Mouse (Mus musculus) lung, postnatal 10 days (tissue): ENCODE results near the gene Ryk.

Experiments
- DNase-seq: peaks from one replicate; pipeline ENCODE4 v3.0.0; 2021

Ryk gene

DNA sequence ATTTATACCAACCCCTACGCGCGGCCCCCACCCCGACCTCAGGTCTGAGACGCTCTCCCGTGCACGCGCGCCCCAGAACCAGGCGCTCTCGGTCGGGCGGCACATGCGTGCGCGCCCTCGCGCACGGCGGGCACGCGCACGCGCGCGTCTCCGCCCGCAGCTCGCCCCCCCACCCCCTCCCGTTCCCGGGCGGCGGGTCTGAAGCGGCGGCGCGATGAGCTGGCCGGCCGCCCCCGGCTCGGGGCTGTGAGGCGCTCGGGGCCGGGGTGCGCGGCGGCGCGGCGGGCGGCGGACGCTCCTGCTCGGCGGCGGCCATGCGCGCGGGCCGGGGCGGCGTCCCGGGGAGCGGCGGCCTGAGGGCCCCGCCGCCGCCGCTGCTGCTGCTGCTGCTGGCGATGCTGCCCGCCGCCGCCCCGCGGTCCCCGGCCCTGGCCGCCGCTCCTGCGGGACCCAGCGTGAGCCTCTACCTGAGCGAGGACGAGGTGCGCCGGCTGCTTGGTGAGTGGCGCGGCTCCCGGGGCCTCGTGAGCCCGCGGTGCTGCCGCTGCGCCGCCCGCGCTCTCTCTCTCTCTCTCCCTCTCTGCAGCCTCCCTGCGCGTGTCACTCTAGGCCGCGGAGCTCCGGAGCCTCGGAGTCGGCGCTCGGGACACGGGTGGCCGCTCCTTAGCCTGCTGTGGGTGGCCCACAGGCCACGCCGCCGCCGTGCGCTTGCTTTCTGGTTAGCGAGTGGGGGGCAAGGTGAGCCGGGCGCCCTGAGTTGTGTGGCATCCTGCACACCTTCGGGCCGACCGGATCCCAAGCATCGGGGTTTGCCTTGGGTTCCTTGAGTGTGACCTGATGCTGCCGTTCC is at the start of gene Ryk:
TSS of gene Ryk (plus strand) at position 176 of the 850 bp plus-strand sequence.
- DNase-seq: peak; percentile 81

DNA sequence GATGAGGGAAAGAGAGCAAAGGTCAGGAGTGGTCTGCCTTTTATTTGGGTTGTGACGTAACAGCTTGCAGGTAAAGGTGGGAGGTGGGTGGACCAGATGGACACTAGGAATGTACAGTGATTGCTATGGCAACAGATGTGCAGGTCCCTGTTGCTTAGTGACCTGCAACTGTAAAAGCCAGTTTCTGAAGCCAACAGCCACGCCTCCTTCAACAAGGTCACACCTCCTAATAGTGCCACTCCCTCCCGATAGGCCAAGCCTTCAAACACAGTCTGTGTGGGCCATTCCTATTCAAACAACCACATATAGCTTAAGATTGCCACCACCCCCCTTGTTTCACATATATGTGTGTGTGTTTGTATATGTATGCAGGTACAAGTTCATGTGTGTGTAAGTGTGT is 45.2 kb upstream of the Ryk start:
- DNase-seq: no peak

DNA sequence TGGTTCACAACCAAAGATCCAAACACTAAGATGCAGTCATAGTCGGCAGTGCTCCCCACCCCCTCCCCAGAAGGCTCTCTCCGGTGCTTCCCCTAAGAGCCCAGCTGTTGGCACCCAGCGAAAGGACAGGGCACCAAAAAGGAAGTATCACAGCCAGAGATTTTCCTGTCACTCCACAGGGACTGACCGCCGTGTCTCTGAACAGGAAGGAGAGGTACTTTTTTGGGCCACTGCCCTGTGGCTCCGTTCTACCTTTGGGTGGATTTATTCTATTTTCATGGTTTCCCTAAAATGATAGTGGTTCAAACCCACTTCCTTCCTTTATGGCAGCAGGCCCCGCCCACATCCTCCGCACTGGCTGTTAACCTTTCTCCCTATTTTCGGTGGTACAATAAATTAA is 42.9 kb upstream of the Ryk start:
- no peak for DNase-seq

DNA sequence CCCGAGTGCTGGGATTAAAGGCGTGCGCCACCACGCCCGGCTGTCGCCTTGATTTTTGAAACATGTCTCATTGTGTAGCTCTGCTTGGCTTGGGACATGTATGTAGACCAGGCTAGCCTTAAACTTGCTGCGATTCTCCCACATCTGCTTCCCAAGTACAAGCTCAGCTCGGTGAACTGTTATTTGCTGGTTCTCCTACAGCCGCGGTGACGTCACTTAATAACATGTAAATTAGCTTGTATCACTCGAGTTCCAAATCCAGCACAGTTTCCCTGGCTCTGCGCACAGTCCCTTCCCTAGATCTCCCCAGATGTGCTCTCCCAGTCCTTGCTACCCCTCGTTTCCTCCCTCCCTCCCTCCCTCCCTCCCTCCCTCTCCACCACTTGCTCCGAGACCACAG is 41.9 kb upstream of the Ryk start:
- no peak for DNase-seq

DNA sequence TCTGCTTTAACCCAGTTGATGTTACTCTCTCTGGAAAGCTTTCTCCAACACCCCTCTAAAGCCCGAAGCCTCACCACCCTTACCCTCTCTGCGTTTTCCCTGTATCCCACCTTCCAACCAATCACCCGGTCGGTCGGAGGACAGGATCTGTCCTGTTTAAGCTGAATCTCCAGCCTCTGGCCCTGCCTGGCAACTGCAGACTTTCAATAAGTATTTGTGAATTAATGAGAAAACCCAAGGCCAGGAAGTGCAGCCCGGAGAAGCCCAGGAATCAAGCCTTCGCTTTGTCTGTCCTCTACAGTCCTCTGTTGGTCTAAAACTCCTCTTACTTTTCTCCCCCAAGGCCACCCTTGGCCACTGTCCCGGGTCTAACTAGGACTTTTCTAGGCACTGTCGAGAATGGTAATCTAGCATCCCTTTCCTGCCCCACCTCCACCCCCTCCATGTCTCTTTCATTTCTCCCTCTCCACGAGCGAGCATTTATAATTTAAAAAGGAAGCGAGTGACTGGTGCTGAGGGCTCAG is 41.4 kb upstream of the Ryk start:
- no peak for DNase-seq

DNA sequence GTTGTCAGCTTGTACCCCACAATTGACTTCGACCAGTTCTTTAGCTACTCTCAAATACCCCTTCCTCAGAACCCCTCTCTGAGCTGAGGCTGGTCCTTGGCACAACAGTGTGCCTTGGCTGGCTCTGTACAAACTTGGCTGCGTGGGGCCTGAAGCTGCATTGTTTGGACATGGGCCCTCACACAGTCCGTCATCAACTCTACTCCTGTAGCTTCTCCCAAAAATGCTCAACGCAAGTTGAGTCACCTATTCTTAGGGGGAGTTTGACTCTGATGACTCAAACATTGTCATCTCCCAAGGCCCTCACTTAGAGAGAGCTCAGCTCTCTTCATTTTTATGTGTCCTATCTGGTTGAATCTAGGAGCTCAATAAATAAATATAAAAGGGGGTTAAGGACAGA is 36.3 kb upstream of the Ryk start:
- DNase-seq: no peak

DNA sequence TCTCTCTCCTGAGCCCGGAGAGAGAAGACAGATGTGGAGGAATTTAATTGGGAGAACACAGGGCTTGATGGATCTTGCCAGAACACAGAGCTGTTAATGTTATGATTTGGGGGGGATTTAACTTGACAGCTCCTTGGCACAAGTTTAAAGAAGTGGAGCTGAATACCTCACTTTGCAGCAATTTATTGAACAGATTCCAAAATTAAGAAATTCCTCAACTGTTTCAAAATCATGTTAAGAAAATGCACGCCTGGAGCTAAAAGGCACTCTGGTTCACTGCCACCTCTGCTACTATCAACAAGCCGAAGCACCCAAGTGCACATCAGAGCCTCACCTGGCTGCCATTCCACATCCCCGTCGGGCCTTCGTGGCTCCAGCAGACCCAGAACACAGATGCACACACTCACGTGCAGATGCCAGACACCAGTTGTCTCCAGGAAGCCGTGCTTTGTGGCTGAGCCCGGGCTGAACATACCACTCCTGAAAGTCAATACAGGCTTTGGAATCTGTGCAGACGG is 28.6 kb upstream of the Ryk start:
- peak; percentile 57 for DNase-seq

DNA sequence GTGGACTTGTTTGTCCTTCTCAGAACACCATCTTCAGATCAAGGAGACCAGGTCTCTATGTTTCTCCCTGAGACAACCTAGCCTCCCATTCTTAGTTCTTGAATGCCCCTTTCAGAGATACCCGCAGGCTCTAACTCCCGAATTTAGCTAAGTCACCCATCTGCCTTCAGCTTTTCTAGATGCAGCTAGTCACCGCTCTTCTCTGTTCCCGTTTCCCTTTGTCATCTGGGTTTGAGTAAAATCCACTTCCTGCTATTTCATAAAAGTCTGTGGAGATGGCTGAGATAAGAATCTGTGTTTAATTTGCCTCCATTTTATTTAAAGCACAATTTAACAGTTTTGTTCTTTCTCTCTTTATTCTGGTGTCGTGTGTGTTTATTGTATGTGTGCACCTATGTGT is 23.5 kb upstream of the Ryk start:
- no peak for DNase-seq

DNA sequence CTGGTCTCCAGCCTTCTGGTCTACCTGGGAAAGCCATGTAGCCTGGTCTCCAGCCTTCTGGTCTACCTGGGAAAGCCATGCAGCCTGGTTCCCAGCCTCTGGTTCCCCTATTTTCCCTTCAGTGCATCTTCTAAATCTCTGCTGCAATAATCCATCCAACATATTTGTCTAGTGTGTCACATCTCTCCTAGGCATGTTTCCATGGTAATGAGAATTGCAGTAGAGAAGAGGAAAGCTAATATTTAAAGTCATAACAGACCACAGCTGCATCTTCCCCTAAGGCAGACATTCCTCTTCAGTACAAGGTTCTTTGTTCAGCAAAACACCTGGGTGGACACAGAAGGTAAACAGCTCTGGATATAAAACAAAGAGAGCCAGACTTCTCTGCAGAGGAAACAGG is 16.5 kb upstream of the Ryk start:
- no peak for DNase-seq

DNA sequence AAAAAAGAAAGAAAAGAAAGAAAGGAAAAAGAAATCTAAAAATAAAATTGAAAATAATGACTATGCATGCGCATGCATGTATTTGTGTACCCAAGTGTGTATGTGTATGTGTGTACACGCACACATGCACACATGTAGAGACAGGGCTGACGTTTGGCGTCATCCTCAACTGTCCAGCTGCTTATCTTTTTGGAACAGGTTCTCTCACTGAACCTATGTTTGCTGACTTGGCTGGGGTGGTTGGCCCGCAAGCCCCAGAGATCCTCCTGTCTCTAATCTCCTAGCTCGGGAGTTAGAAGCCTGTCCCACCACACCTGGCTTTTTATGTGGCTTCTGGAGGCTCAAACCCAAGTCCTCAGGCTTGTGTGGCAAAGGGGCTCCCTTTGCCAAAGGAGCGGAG is 6.1 kb upstream of the Ryk start:
- no peak for DNase-seq

DNA sequence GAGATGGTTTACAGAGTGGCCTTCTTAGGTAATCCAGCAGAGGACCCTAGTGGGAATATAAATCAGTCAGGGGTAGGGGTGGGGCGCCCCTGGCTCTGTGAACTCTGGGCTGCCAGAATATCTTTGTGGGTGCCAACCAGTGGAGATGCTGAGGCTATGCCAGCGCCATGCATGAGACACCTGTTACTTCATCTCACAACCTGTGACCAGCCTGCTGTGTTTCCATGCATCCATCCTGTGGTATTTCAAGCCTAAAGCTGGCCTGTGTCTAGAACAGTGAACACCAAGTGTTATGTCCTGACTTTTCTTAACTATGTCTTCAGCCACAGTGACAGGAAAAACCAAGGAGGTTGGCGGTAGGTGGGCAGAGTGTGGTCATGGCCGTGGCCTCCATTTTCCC is 3.2 kb upstream of the Ryk start:
- no peak for DNase-seq

DNA sequence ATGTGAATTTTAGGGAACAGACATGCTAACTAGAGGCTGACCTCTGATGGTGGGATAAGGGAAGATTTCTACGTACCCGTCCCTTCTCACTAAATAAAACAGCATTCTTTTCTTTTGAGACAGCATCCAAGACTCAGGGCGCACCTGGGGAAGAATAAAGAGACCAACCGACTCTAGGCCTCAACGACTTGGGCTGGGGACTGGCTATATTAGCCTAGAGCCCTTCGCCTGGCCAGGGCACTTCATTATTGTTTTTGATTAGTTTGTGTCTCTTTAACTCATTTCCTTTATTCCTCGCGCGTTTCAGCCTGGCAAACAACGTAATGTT is 339 bp upstream of the Ryk start:
- DNase-seq: no peak

DNA sequence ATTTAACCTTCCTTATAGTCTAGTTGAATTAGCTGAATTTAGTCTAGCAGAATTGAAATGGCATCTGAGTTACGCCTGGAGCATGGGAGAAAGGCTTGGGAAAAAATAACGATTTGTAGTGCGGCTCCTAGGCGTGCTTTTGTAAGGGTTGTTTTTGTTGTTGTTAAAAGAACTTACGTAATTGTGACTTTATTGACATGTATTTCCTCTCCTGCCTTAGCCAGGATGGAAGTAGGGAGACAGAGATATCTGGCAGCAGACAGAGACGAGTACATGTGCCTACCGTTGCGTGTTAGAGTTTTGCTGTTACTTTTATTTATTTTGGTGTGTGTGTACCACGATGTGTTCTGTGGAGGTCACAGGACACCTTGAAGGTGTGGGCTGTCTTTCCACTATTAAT is 1.6 kb downstream of the Ryk start:
- no peak for DNase-seq

DNA sequence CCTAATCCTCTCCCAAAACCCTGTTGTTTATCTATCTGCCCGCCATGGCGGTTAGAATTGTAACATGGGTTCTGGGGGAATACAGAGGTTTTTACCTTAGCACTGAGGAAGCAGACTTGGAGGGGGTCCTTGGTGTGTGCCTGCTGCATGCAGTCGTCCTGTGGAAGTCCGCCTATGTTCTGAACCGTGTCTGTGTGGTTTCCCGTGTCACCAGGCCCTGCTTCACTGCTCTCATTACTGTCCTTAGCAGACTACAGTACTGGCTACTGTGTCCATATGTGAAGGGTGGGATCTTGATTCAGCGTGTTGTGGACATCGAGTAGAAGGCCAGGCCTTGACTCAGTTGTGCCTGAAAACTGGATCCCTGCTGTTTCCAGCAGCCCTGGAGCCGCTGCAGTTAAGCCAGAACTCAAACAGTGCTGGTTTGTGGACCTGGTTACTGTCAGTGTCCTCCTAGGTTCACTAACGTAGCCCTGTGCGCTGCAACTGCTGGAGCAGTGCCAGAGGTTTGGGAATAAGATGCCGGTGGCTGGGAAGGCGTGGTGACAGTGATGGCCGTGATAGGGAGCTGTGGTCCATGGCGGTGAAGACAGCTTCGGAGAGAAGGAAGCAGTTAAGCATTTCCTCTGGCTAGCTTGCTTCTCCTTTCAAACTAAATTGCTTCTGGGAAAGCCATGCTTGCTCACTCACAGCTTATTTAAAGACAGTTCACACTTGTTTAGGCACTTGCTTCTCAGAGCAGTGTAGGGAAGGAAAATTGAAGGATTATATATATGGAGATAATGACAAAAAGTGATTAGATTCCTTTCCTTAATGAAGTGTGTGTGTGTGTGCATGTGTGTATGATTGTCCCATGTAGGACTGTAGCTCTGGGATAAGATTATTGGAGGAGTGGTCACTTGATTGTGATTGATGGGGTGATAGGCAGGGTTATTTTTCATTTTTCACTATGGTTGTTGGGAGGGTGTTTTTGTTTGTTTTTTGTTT is 6.4 kb downstream of the Ryk start:
- peak; percentile 73 for DNase-seq

DNA sequence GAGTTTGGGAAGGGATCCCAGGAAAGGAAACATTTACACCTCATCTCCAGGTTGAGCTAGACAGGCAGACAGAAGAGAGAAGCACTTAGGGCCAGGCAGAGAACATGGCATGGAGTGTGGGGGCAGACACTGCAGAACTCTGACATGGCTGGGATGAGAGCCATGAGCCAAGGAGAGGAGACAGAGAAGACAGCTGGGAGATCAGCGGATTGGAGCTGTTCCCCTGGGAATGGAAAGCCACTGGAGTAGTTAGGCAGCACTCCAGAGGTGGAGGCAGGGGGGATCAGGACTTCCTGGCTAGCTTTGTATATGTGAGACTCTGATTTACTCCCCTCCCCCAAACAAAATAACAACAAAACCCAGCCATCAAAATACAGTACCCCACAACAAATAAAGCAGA is 7.1 kb downstream of the Ryk start:
- DNase-seq: peak; percentile 71

DNA sequence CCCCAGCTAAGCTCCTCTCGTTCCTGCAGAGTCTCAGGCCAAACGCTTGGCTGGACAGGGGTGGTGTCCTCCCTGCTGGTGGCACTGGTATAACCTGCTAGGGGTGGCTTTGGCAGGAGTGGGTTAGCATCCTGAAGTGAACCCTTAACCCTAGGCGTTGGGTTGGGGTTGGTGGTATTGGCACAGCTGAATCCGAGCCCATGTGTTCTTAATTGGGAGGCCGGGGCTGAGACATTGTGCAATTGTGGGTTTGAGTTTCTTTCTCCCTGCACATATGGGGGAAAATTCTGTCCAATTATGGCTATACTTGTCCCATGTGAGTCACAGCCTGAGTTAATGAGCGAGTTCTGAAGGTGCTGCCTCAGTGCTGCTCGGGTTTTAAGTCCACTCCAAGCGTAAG is 7.8 kb downstream of the Ryk start:
- DNase-seq: no peak

DNA sequence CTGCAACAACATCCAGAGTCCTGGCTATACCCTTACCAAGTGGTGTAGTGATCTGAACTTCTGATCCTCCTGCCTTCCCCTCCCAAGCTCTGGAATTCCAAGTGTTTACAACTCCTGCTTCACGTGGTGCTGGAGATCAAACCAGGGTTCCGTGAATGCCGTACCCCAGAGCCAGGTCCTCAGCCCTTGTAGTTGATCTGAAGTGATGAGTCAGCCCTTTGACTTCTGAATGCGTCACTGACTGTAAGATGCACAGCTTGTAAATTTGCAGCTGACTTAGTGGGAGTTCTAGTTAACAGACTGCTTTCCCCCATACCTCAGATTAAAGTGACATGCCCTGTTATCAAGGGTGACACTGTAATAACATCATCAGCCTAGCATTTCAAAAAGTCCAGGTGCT is 8.9 kb downstream of the Ryk start:
- DNase-seq: peak; percentile 36

DNA sequence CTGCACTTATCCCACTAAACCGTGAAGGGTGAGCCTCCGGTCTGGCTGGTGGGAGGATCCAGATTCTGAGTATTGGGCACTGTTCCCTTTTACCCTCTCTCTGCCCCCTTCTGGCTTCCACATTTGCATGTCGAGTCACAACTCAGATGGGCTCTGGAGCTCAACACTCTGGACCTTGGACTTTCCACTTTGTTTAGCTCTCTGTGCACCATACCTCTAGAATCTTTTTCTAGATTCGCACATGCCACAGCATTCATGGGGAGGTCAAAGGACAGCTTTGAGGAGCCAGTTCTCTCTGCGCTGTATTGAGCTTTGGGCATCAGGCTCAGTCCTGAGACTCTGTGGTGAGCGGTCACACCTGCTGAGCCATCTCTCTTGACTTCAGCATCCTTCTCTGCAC is 11.1 kb downstream of the Ryk start:
- DNase-seq: no peak

DNA sequence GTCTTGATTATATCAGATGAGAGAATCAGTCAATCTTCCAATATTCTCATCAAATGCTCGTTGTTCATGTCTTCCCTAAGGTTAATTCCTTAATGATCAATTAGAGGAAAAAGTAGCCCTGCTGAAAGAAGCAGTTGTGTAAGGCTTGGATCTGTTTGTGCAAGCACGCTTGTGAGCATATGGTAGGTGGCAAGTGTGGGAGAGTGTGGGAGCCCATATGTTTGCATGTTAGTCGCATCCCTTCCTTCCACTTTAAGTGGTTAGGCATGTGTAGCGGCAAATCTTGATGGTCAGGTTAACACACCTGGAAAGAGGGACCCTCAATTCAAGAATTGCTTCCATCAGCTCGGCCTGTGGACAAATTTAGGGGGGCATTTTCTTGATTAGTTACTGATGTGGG is 11.6 kb downstream of the Ryk start:
- DNase-seq: no peak

DNA sequence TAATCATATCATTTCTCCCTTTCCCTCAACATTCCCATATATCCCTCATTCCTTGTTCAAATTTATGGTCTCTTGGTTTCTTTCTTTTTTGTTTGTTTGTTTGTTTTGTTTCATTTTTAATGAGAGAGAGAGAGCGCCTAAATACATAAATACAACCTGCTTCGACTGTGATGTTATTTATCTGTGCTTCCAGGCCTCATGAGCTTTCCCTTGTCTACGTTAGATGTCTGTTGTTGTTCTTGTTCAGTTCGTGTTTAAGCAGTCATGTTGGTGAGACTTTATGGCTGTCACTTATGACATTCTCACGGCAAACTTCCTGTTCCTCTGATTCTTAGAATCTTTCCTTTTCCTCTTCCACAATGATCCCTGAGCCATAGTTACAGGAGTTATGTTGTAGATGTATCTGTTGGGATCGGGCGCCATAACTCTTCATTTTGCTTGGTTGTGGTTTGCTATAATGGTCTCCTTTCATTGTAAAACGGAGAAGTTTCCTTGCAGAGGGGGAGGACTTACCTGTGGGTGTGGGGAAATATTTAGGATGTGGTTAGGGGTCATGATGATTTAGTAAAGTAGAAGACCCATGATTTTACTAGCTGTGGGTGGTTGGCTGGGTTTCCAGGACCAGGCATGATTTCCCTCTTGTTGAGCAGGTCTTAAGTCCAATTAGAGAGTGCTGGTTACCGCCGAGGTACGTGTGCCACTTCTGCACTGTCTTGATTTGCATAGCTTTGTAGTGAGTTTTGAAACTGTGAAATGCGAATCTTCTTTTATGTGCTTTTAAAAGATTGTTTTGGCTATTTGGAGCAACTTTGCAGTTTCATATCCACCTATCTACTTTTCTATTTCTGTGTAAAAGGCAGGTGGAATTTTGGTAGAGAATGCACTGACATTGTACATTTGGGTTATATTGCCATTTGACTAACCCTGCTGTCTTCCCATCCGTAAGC is 17.6 kb downstream of the Ryk start:
- no peak for DNase-seq

DNA sequence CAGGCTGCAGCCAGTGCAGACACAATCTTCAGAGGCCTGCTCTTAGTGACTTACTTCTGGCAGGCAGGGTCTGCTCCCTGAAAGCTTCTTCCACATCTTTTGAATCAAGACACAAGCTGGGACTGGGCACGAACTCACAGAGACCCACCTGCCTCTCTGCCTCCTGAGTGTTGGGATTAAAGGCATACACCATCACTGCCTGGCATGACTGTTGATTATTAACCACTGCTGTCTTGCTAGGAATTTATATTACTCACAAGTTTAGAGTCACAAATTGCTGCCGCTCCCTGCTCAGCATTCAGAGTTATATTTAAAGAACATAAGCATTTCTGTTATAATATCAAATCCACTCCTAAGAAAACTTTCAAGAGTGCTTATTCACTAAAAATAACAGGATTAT is 23.1 kb downstream of the Ryk start:
- DNase-seq: no peak

DNA sequence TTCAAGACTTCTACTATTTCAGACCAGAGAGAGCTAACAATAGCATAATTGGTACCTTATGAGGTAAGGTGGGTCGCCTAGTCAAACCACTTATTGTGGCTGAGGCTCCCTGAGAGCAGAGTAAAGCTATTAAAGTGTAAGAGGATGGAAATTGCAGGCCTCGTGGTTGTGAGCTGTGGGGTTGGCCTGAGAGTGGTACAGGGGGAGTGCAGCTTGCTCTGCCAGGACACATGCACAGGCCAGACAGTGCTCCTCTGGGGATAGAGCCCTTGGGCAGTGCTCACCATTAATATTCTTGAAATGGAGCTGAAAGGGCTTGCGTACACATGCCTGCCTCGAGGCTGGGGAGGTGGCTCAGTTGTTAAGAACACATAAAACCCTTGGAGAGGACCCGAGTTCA is 23.6 kb downstream of the Ryk start:
- DNase-seq: no peak

DNA sequence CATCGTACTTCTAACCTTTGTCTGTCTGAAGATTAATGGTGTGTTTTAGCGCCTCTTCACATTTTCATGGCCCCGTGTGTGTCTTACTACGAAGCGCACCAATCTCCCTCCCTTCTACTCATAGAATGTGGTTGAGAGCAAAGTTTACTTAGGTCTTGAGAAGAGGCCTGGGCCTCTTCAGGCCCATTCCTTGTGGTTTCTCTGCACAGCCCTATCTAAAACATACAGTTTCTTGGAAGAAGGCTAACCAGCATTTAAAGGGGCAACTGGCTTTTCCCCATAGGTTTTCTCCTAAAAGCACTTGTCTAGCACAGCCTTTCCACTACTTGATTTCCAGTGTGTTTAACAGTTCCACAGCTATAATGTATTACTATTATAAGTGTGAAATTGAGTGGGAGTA is 24.7 kb downstream of the Ryk start:
- DNase-seq: no peak
